Mouse (Mus musculus): ENCODE measurements around the gene Stag1. TPM values are rescaled to one million over a fixed set of nuclear protein-coding genes. Genes with fewer than 3 reads are reported as not detected.

Gene Stag1
- polyA plus RNA-seq, 1 experiment = 72.8 TPM

- TF ChIP-seq EP300 (IDR thresholded peaks at IDR 0.05; ENCODE audit: insufficient read depth, low read depth, low read length) (no peak), POLR2A (IDR thresholded peaks at IDR 0.05; ENCODE audit: insufficient read depth, low read length) (no peak), CTCF (IDR thresholded peaks at IDR 0.05; ENCODE audit: low read depth, low read length) (no peak)
- Histone ChIP-seq H3K9me3 (replicated peaks; ENCODE audit: control insufficient read depth, insufficient read depth, low read length, poor library complexity, severe bottlenecking) (no peaks in the 10 kb centered on the region), H3K27me3 (ENCODE audit: control insufficient read depth, insufficient read depth, low read length, poor library complexity, severe bottlenecking) (no peaks in the 10 kb centered on the region), H3K9ac (ENCODE audit: low read depth, poor library complexity, severe bottlenecking) (no peak overlapping the region), H3K27ac (ENCODE audit: insufficient read depth, low read length) (no peak overlapping the region), H3K36me3 (ENCODE audit: control insufficient read depth, insufficient read depth, low read length, poor library complexity, severe bottlenecking) (no peaks in the 10 kb centered on the region), H3K4me3 (ENCODE audit: low read depth, low read length) (no peak overlapping the region), H3K4me1 (ENCODE audit: control insufficient read depth, insufficient read depth, low read length) (no peaks in the 10 kb centered on the region)
Measured at GRCm38 (mm10) chr9:100596317-100596716, 1.3 kb upstream of the Stag1 start.

GRCm38 (mm10) chr9:100599761-100600328 lies 2.2 kb downstream of the Stag1 start:
- H3K9ac ChIP-seq (ENCODE audit: low read depth, poor library complexity, severe bottlenecking) = no peak overlapping the region
- TF ChIP-seq CTCF (IDR thresholded peaks at IDR 0.05; ENCODE audit: low read depth, low read length) = no peak
- no peak for TF ChIP-seq POLR2A (IDR thresholded peaks at IDR 0.05; ENCODE audit: insufficient read depth, low read length)
- TF ChIP-seq EP300 (IDR thresholded peaks at IDR 0.05; ENCODE audit: insufficient read depth, low read depth, low read length) = no peak

GRCm38 (mm10) chr9:100602130-100602529 lies 4.5 kb downstream of the Stag1 start:
- Histone ChIP-seq H3K36me3 (ENCODE audit: control insufficient read depth, insufficient read depth, low read length, poor library complexity, severe bottlenecking) (no peaks in the 10 kb centered on the region), H3K27me3 (ENCODE audit: control insufficient read depth, insufficient read depth, low read length, poor library complexity, severe bottlenecking) (no peaks in the 10 kb centered on the region), H3K27ac (ENCODE audit: insufficient read depth, low read length) (no peak overlapping the region), H3K4me3 (ENCODE audit: low read depth, low read length) (no peak overlapping the region), H3K9ac (ENCODE audit: low read depth, poor library complexity, severe bottlenecking) (no peak overlapping the region), H3K4me1 (ENCODE audit: control insufficient read depth, insufficient read depth, low read length) (peaks cover 1% of the 10 kb centered on the region), H3K9me3 (replicated peaks; ENCODE audit: control insufficient read depth, insufficient read depth, low read length, poor library complexity, severe bottlenecking) (no peaks in the 10 kb centered on the region)
- TF ChIP-seq POLR2A (IDR thresholded peaks at IDR 0.05; ENCODE audit: insufficient read depth, low read length) (no peak), CTCF (IDR thresholded peaks at IDR 0.05; ENCODE audit: low read depth, low read length) (no peak), EP300 (IDR thresholded peaks at IDR 0.05; ENCODE audit: insufficient read depth, low read depth, low read length) (no peak)

More at GRCm38 (mm10) chr9:100599761-100600328, 2.2 kb downstream of the Stag1 start:
- Histone ChIP-seq H3K4me1 (ENCODE audit: control insufficient read depth, insufficient read depth, low read length) (peaks cover 1% of the 10 kb centered on the region), H3K9me3 (replicated peaks; ENCODE audit: control insufficient read depth, insufficient read depth, low read length, poor library complexity, severe bottlenecking) (no peaks in the 10 kb centered on the region), H3K4me3 (ENCODE audit: low read depth, low read length) (no peak overlapping the region), H3K27ac (ENCODE audit: insufficient read depth, low read length) (no peak overlapping the region), H3K27me3 (ENCODE audit: control insufficient read depth, insufficient read depth, low read length, poor library complexity, severe bottlenecking) (no peaks in the 10 kb centered on the region), H3K36me3 (ENCODE audit: control insufficient read depth, insufficient read depth, low read length, poor library complexity, severe bottlenecking) (no peaks in the 10 kb centered on the region)

GRCm38 (mm10) chr9:100603156-100603555 lies 5.6 kb downstream of the Stag1 start:
- no peak overlapping the region for H3K9ac ChIP-seq (ENCODE audit: low read depth, poor library complexity, severe bottlenecking)

GRCm38 (mm10) chr9:100605522-100605921 lies 7.9 kb downstream of the Stag1 start:
- H3K36me3 ChIP-seq (ENCODE audit: control insufficient read depth, insufficient read depth, low read length, poor library complexity, severe bottlenecking) = no peaks in the 10 kb centered on the region
- no peak overlapping the region for H3K4me3 ChIP-seq (ENCODE audit: low read depth, low read length)
- TF ChIP-seq CTCF (IDR thresholded peaks at IDR 0.05; ENCODE audit: low read depth, low read length) (no peak), POLR2A (IDR thresholded peaks at IDR 0.05; ENCODE audit: insufficient read depth, low read length) (no peak)

More at GRCm38 (mm10) chr9:100603156-100603555, 5.6 kb downstream of the Stag1 start:
- Histone ChIP-seq H3K27ac (ENCODE audit: insufficient read depth, low read length) (no peak overlapping the region), H3K4me3 (ENCODE audit: low read depth, low read length) (no peak overlapping the region), H3K27me3 (ENCODE audit: control insufficient read depth, insufficient read depth, low read length, poor library complexity, severe bottlenecking) (no peaks in the 10 kb centered on the region), H3K9me3 (replicated peaks; ENCODE audit: control insufficient read depth, insufficient read depth, low read length, poor library complexity, severe bottlenecking) (no peaks in the 10 kb centered on the region), H3K4me1 (ENCODE audit: control insufficient read depth, insufficient read depth, low read length) (peaks cover 1% of the 10 kb centered on the region), H3K36me3 (ENCODE audit: control insufficient read depth, insufficient read depth, low read length, poor library complexity, severe bottlenecking) (no peaks in the 10 kb centered on the region)
- TF ChIP-seq CTCF (IDR thresholded peaks at IDR 0.05; ENCODE audit: low read depth, low read length) = no peak
- no peak for TF ChIP-seq EP300 (IDR thresholded peaks at IDR 0.05; ENCODE audit: insufficient read depth, low read depth, low read length)
- TF ChIP-seq POLR2A (IDR thresholded peaks at IDR 0.05; ENCODE audit: insufficient read depth, low read length) = no peak

GRCm38 (mm10) chr9:100605985-100606554 lies 8.5 kb downstream of the Stag1 start:
- Histone ChIP-seq H3K9me3 (replicated peaks; ENCODE audit: control insufficient read depth, insufficient read depth, low read length, poor library complexity, severe bottlenecking) (no peaks in the 10 kb centered on the region), H3K27ac (ENCODE audit: insufficient read depth, low read length) (peak overlapping the region; percentile 78), H3K36me3 (ENCODE audit: control insufficient read depth, insufficient read depth, low read length, poor library complexity, severe bottlenecking) (no peaks in the 10 kb centered on the region), H3K4me3 (ENCODE audit: low read depth, low read length) (no peak overlapping the region), H3K9ac (ENCODE audit: low read depth, poor library complexity, severe bottlenecking) (no peak overlapping the region), H3K4me1 (ENCODE audit: control insufficient read depth, insufficient read depth, low read length) (peaks cover 1% of the 10 kb centered on the region), H3K27me3 (ENCODE audit: control insufficient read depth, insufficient read depth, low read length, poor library complexity, severe bottlenecking) (no peaks in the 10 kb centered on the region)
- TF ChIP-seq EP300 (IDR thresholded peaks at IDR 0.05; ENCODE audit: insufficient read depth, low read depth, low read length) (peak; percentile 94), CTCF (IDR thresholded peaks at IDR 0.05; ENCODE audit: low read depth, low read length) (no peak)

More at GRCm38 (mm10) chr9:100605522-100605921, 7.9 kb downstream of the Stag1 start:
- Histone ChIP-seq H3K9me3 (replicated peaks; ENCODE audit: control insufficient read depth, insufficient read depth, low read length, poor library complexity, severe bottlenecking) (no peaks in the 10 kb centered on the region), H3K27ac (ENCODE audit: insufficient read depth, low read length) (peak overlapping the region; percentile 95), H3K4me1 (ENCODE audit: control insufficient read depth, insufficient read depth, low read length) (peaks cover 1% of the 10 kb centered on the region), H3K27me3 (ENCODE audit: control insufficient read depth, insufficient read depth, low read length, poor library complexity, severe bottlenecking) (no peaks in the 10 kb centered on the region), H3K9ac (ENCODE audit: low read depth, poor library complexity, severe bottlenecking) (no peak overlapping the region)
